Mouse (Mus musculus): ENCODE results near the gene Rbks.

GRCm38 (mm10) chr5:31588016-31588415 lies 109.4 kb downstream of the Rbks start:
- no peak for TF ChIP-seq POLR2A (IDR thresholded peaks at IDR 0.05; ENCODE audit: insufficient read depth, low read depth, low read length)
- TF ChIP-seq CTCF (IDR thresholded peaks at IDR 0.05): no peak
- TF ChIP-seq EP300 (IDR thresholded peaks at IDR 0.05; ENCODE audit: insufficient read depth, low read depth, low read length): no peak

All from heart, adult 2 months (tissue).